Mouse (Mus musculus) MEL (cell line): ENCODE results near the gene Krt222.

Source experiments
- CHD2 ChIP-seq: IDR thresholded peaks from 2 replicates; pipeline ENCODE4 v1.6.1; 2011; ENCODE audit warnings: low read length, improper control_type of control experiment
- CTCF ChIP-seq, 3 experiments: IDR thresholded peaks in 2 of 3; conservative IDR thresholded peaks in 1 of 3; 2 replicates each; pipeline ENCODE4 v1.5.1; 2011 to 2012; ENCODE audit warnings: low read length in 3 of 3, low read depth in 2 of 3, mild to moderate bottlenecking in 2 of 3, improper control_type of control experiment in 1 of 3, inconsistent platforms in 1 of 3, mixed read lengths in 1 of 3, moderate library complexity in 1 of 3; ENCODE audit not compliant: control insufficient read depth in 1 of 3, insufficient read depth in 1 of 3, poor library complexity in 1 of 3, severe bottlenecking in 1 of 3
- E2F4 ChIP-seq: IDR thresholded peaks from 2 replicates; pipeline ENCODE4 v1.6.1; 2011; ENCODE audit warnings: low read depth, low read length, improper control_type of control experiment, borderline replicate concordance
- KAT2A ChIP-seq: conservative IDR thresholded peaks from 2 replicates; pipeline ENCODE4 v1.6.1; 2012; ENCODE audit warnings: low read depth, low read length, improper control_type of control experiment, inconsistent platforms
- MAFK ChIP-seq: IDR thresholded peaks from 2 replicates; pipeline ENCODE4 v1.6.1; 2011; ENCODE audit warnings: low read depth, mild to moderate bottlenecking, low read length, improper control_type of control experiment, borderline replicate concordance
- POLR2A ChIP-seq, 2 experiments: IDR thresholded peaks; 2 replicates each; pipeline ENCODE4 v1.6.1; 2011 to 2012; ENCODE audit warnings: low read length in 2 of 2, mild to moderate bottlenecking in 2 of 2, control low read depth in 1 of 2, improper control_type of control experiment in 1 of 2, low read depth in 1 of 2, moderate library complexity in 1 of 2; ENCODE audit not compliant: control insufficient read depth in 1 of 2, insufficient read depth in 1 of 2, poor library complexity in 1 of 2
- POLR2AphosphoS2 ChIP-seq: IDR thresholded peaks from 2 replicates; pipeline ENCODE4 v1.6.1; 2011; ENCODE audit warnings: low read length, improper control_type of control experiment
- SIN3A ChIP-seq: IDR thresholded peaks from 2 replicates; pipeline ENCODE4 v1.6.1; 2012; ENCODE audit warnings: low read length, improper control_type of control experiment, inconsistent platforms
- TBP ChIP-seq: IDR thresholded peaks from 2 replicates; pipeline ENCODE4 v1.8.0; 2011; ENCODE audit warnings: low read depth, low read length, improper control_type of control experiment
- TCF12 ChIP-seq: IDR thresholded peaks from 2 replicates; pipeline ENCODE4 v1.6.1; 2014; ENCODE audit warnings: low read depth, mild to moderate bottlenecking, inconsistent platforms, low read length, improper control_type of control experiment, moderate library complexity
- ZC3H11A ChIP-seq: IDR thresholded peaks from 2 replicates; pipeline ENCODE4 v1.6.1; 2012; ENCODE audit warnings: low read depth, mild to moderate bottlenecking, inconsistent platforms, low read length, improper control_type of control experiment

DNA sequence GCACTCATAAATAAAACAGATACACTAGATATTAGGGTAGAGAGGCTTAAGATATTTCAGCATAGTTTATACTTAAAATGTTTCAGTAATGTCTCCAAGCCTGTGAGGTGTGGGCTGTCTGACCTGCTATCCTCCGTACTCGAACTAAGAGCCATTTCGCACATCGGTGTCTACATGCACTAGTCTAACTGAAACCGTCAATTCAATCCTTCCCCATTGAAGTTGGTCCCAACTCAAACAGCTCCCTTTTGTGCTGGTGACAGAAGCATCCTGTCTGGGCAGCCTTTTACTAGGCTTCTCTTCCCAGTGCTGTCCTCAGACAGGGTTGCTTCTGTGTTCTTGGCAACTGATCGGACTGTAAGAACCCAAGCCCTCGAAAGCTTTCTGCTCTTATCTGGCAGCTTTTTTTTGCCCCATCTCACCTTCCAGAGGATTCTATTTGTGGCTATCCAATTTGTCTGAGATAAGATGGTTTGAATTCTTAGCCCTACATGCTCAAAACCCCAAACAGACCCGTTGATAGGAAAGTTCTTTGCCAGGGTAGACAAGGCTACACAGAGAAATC is 35.7 kb downstream of the Krt222 start:
- no peak; a peak in 2 of 4 replicates for TF ChIP-seq POLR2A (IDR thresholded peaks at IDR 0.05; ENCODE audit: control insufficient read depth in 1 of 2, insufficient read depth in 1 of 2, low read depth in 1 of 2, low read length in 2 of 2, poor library complexity in 1 of 2)
- TF ChIP-seq MAFK = no peak
- TF ChIP-seq CTCF (IDR thresholded peaks at IDR 0.05 in 2 of 3, conservative IDR thresholded peaks at IDR 0.05 in 1 of 3; ENCODE audit: control insufficient read depth in 1 of 3, insufficient read depth in 1 of 3, low read depth in 2 of 3, low read length in 3 of 3, poor library complexity in 1 of 3, severe bottlenecking in 1 of 3) = no peak
- TF ChIP-seq KAT2A = no peak
- TF ChIP-seq POLR2AphosphoS2 = peak; percentile 55
- no peak for TF ChIP-seq CHD2
- TF ChIP-seq ZC3H11A = no peak
- no peak for TF ChIP-seq SIN3A
- TF ChIP-seq TCF12 = no peak
- no peak for TF ChIP-seq TBP
- no peak for TF ChIP-seq E2F4
